Mouse (Mus musculus): ENCODE results near the gene Dimt1. TPM values are rescaled to one million over a fixed set of nuclear protein-coding genes. Genes with fewer than 3 reads are reported as not detected.
A peak's percentile ranks its signal among the peaks of the same experiment; 100 is the strongest.
"Not testable (repeated sequence)": the region's sequence is repeated elsewhere in the genome, so short reads cannot be mapped to it uniquely, and the experiment has no call there.

The Dimt1 gene
- polyA plus RNA-seq, 1 experiment from 2014 or later, result 37.1 TPM

- H3K27ac ChIP-seq, result peak overlapping the region; percentile 96
- H3K4me3 ChIP-seq, result peak overlapping the region; percentile 97
- no peaks in the 10 kb centered on the region for H3K36me3 ChIP-seq
- whole genome bisulfite sequencing, result 27% methylated on average over 7 of the region's 7 CpGs
- H3K27me3 ChIP-seq (ENCODE audit: insufficient read depth, poor library complexity, severe bottlenecking), result no peaks in the 10 kb centered on the region
- no peak for DNase-seq (ENCODE audit: low spot score)
- no peaks in the 10 kb centered on the region for H3K9me3 ChIP-seq
- H3K4me1 ChIP-seq (replicated peaks), result peaks cover 12% of the 10 kb centered on the region
Observed at GRCm38 (mm10) chr13:106937138-106937472, 9.8 kb upstream of the Dimt1 start.

- no peaks in the 10 kb centered on the region for H3K27me3 ChIP-seq (ENCODE audit: insufficient read depth, poor library complexity, severe bottlenecking)
- WGBS, result 15% methylated on average over 7 of the region's 7 CpGs
- peak; percentile 65 for DNase-seq (ENCODE audit: low spot score)
- H3K9me3 ChIP-seq, result no peaks in the 10 kb centered on the region
- peak overlapping the region; percentile 38 for H3K4me3 ChIP-seq
- 0 out of 2 replicates have a peak overlapping the region, but pooled peaks have one; percentile 29 for H3K27ac ChIP-seq
- 0 out of 2 replicates have a peak, but pooled peaks cover 3% of the 10 kb centered on the region for H3K4me1 ChIP-seq (replicated peaks)
- no peaks in the 10 kb centered on the region for H3K36me3 ChIP-seq
Observed at GRCm38 (mm10) chr13:106941211-106941976, 5.5 kb upstream of the Dimt1 start.

GRCm38 (mm10) chr13:106942721-106943120, 4.2 kb upstream of the Dimt1 start:
- no peak for DNase-seq (ENCODE audit: low spot score)
- Histone ChIP-seq H3K27me3 (ENCODE audit: insufficient read depth, poor library complexity, severe bottlenecking) (no peaks in the 10 kb centered on the region), H3K4me1 (replicated peaks) (peaks cover 2% of the 10 kb centered on the region), H3K9me3 (no peaks in the 10 kb centered on the region), H3K4me3 (no peak overlapping the region), H3K27ac (no peak overlapping the region), H3K36me3 (no peaks in the 10 kb centered on the region)
- WGBS, result 91% methylated on average over 1 of the region's 1 CpGs

GRCm38 (mm10) chr13:106945518-106945917, 1.4 kb upstream of the Dimt1 start:
- WGBS, result 85% methylated on average over 9 of the region's 9 CpGs
- no peak for DNase-seq (ENCODE audit: low spot score)

GRCm38 (mm10) chr13:106947583-106947982, 656 bp downstream of the Dimt1 start:
- Histone ChIP-seq H3K9me3 (no peaks in the 10 kb centered on the region), H3K36me3 (peaks cover 37% of the 10 kb centered on the region), H3K27ac (peak overlapping the region; percentile 93), H3K4me3 (peak overlapping the region; percentile 77), H3K4me1 (replicated peaks) (peaks cover 12% of the 10 kb centered on the region), H3K27me3 (ENCODE audit: insufficient read depth, poor library complexity, severe bottlenecking) (no peaks in the 10 kb centered on the region)
- DNase-seq (ENCODE audit: low spot score), result no peak
- 8% methylated on average over 6 of the region's 6 CpGs for WGBS

More at GRCm38 (mm10) chr13:106945518-106945917, 1.4 kb upstream of the Dimt1 start:
- H3K27ac ChIP-seq, result no peak overlapping the region
- no peaks in the 10 kb centered on the region for H3K27me3 ChIP-seq (ENCODE audit: insufficient read depth, poor library complexity, severe bottlenecking)
- H3K4me3 ChIP-seq, result no peak overlapping the region
- H3K9me3 ChIP-seq, result no peaks in the 10 kb centered on the region
- peaks cover 17% of the 10 kb centered on the region for H3K36me3 ChIP-seq
- peaks cover 12% of the 10 kb centered on the region for H3K4me1 ChIP-seq (replicated peaks)

- no peak for DNase-seq (ENCODE audit: low spot score)
- Histone ChIP-seq H3K4me3 (no peak overlapping the region), H3K27ac (no peak overlapping the region), H3K4me1 (replicated peaks) (no peaks in the 10 kb centered on the region), H3K9me3 (no peaks in the 10 kb centered on the region), H3K27me3 (ENCODE audit: insufficient read depth, poor library complexity, severe bottlenecking) (no peaks in the 10 kb centered on the region), H3K36me3 (peaks cover 89% of the 10 kb centered on the region)
- WGBS, result 95% methylated on average over 3 of the region's 3 CpGs
Observed at GRCm38 (mm10) chr13:106954880-106955279, 8.0 kb downstream of the Dimt1 start.

- DNase-seq (ENCODE audit: low spot score), result no peak
- Histone ChIP-seq H3K27me3 (ENCODE audit: insufficient read depth, poor library complexity, severe bottlenecking) (no peaks in the 10 kb centered on the region), H3K36me3 (peaks cover 88% of the 10 kb centered on the region), H3K4me3 (no peak overlapping the region), H3K27ac (no peak overlapping the region), H3K9me3 (no peaks in the 10 kb centered on the region), H3K4me1 (replicated peaks) (no peaks in the 10 kb centered on the region)
- WGBS, result 93% methylated on average over 4 of the region's 4 CpGs
Observed at GRCm38 (mm10) chr13:106957554-106957953, 10.6 kb downstream of the Dimt1 start.

- H3K27me3 ChIP-seq (ENCODE audit: insufficient read depth, poor library complexity, severe bottlenecking), result no peaks in the 10 kb centered on the region
- H3K27ac ChIP-seq, result no peak overlapping the region
- 94% methylated on average over 3 of the region's 3 CpGs for whole genome bisulfite sequencing
- no peak overlapping the region for H3K4me3 ChIP-seq
- H3K36me3 ChIP-seq, result peaks cover 88% of the 10 kb centered on the region
- H3K4me1 ChIP-seq (replicated peaks), result no peaks in the 10 kb centered on the region
- H3K9me3 ChIP-seq, result no peaks in the 10 kb centered on the region
- DNase-seq (ENCODE audit: low spot score), result no peak
Observed at GRCm38 (mm10) chr13:106958286-106958685, 11.4 kb downstream of the Dimt1 start.

GRCm38 (mm10) chr13:106960557-106960956, 13.6 kb downstream of the Dimt1 start:
- H3K27ac ChIP-seq, result no peak overlapping the region
- H3K9me3 ChIP-seq, result no peaks in the 10 kb centered on the region
- WGBS, result 92% methylated on average over 3 of the region's 3 CpGs
- no peaks in the 10 kb centered on the region for H3K27me3 ChIP-seq (ENCODE audit: insufficient read depth, poor library complexity, severe bottlenecking)
- H3K4me1 ChIP-seq (replicated peaks), result no peaks in the 10 kb centered on the region
- H3K36me3 ChIP-seq, result peaks cover 86% of the 10 kb centered on the region
- H3K4me3 ChIP-seq, result no peak overlapping the region
- no peak for DNase-seq (ENCODE audit: low spot score)

- 95% methylated on average over 4 of the region's 4 CpGs for WGBS
- peaks cover 83% of the 10 kb centered on the region for H3K36me3 ChIP-seq
- H3K27me3 ChIP-seq (ENCODE audit: insufficient read depth, poor library complexity, severe bottlenecking), result no peaks in the 10 kb centered on the region
- no peaks in the 10 kb centered on the region for H3K9me3 ChIP-seq
- H3K27ac ChIP-seq, result no peak overlapping the region
- H3K4me1 ChIP-seq (replicated peaks), result no peaks in the 10 kb centered on the region
- H3K4me3 ChIP-seq, result no peak overlapping the region
- no peak for DNase-seq (ENCODE audit: low spot score)
Observed at GRCm38 (mm10) chr13:106961496-106961895, 14.6 kb downstream of the Dimt1 start.

- peaks cover 23% of the 10 kb centered on the region for H3K36me3 ChIP-seq
- no peak overlapping the region for H3K27ac ChIP-seq
- no peak for DNase-seq (ENCODE audit: low spot score)
- WGBS, result 91% methylated on average over 2 of the region's 2 CpGs
- H3K4me1 ChIP-seq (replicated peaks), result 0 out of 2 replicates have a peak, but pooled peaks cover 6% of the 10 kb centered on the region
- H3K9me3 ChIP-seq, result no peaks in the 10 kb centered on the region
- no peaks in the 10 kb centered on the region for H3K27me3 ChIP-seq (ENCODE audit: insufficient read depth, poor library complexity, severe bottlenecking)
- no peak overlapping the region for H3K4me3 ChIP-seq
Observed at GRCm38 (mm10) chr13:106996891-106997290, 50.0 kb downstream of the Dimt1 start.

GRCm38 (mm10) chr13:106997557-106997956, 50.6 kb downstream of the Dimt1 start:
- H3K4me3 ChIP-seq; H3K9me3 ChIP-seq; H3K27ac ChIP-seq; H3K4me1 ChIP-seq (replicated peaks); DNase-seq (ENCODE audit: low spot score); H3K27me3 ChIP-seq (ENCODE audit: insufficient read depth, poor library complexity, severe bottlenecking): not testable (repeated sequence)
- 98% methylated on average over 4 of the region's 4 CpGs for WGBS
- peaks cover 16% of the 10 kb centered on the region for H3K36me3 ChIP-seq

- Histone ChIP-seq H3K27me3 (ENCODE audit: insufficient read depth, poor library complexity, severe bottlenecking) (no peaks in the 10 kb centered on the region), H3K27ac (no peak overlapping the region), H3K36me3 (peaks cover 12% of the 10 kb centered on the region), H3K9me3 (no peaks in the 10 kb centered on the region), H3K4me1 (replicated peaks) (0 out of 2 replicates have a peak, but pooled peaks cover 6% of the 10 kb centered on the region), H3K4me3 (no peak overlapping the region)
- 92% methylated on average over 2 of the region's 2 CpGs for WGBS
- no peak for DNase-seq (ENCODE audit: low spot score)
Observed at GRCm38 (mm10) chr13:106998026-106998425, 51.1 kb downstream of the Dimt1 start.

Measured in hindbrain, embryonic 10.5 days (tissue).